Mouse (Mus musculus) Muller cell, postnatal 12 days (primary cell): ENCODE results near the gene Tspan13.

Source experiments
- DNase-seq: peaks from one replicate; pipeline ENCODE4 v3.0.0-alpha.2; 2015; ENCODE audit errors: inconsistent ontology term

The Tspan13 gene

GRCm38 (mm10) chr12:36032419-36032818, 9.9 kb downstream of the Tspan13 start:
- no peak for DNase-seq

GRCm38 (mm10) chr12:36030660-36031363, 11.5 kb downstream of the Tspan13 start:
- no peak for DNase-seq

GRCm38 (mm10) chr12:36029687-36030086, 12.6 kb downstream of the Tspan13 start:
- no peak for DNase-seq

GRCm38 (mm10) chr12:36028968-36029645, 13.2 kb downstream of the Tspan13 start:
- no peak for DNase-seq

GRCm38 (mm10) chr12:36027171-36027570, 15.1 kb downstream of the Tspan13 start:
- DNase-seq: peak; percentile 34

GRCm38 (mm10) chr12:36026126-36026525, 16.2 kb downstream of the Tspan13 start:
- no peak for DNase-seq

GRCm38 (mm10) chr12:36020710-36021109, 21.6 kb downstream of the Tspan13 start:
- DNase-seq: no peak

GRCm38 (mm10) chr12:36020081-36020480, 22.2 kb downstream of the Tspan13 start:
- no peak for DNase-seq

- DNase-seq: no peak
Measured at GRCm38 (mm10) chr12:36019572-36019971, 22.7 kb downstream of the Tspan13 start.

GRCm38 (mm10) chr12:36017791-36018190, 24.5 kb downstream of the Tspan13 start:
- no peak for DNase-seq

- DNase-seq: no peak
Measured at GRCm38 (mm10) chr12:36013216-36013910, 28.9 kb downstream of the Tspan13 start.

- DNase-seq: no peak
Measured at GRCm38 (mm10) chr12:36008364-36009047, 33.8 kb downstream of the Tspan13 start.

GRCm38 (mm10) chr12:36007581-36007980, 34.7 kb downstream of the Tspan13 start:
- no peak for DNase-seq

- DNase-seq: no peak
Measured at GRCm38 (mm10) chr12:36004714-36005113, 37.6 kb downstream of the Tspan13 start.

- DNase-seq: no peak
Measured at GRCm38 (mm10) chr12:35995799-35996198, 46.5 kb downstream of the Tspan13 start.

- DNase-seq: no peak
Measured at GRCm38 (mm10) chr12:35994098-35994497, 48.2 kb downstream of the Tspan13 start.

- DNase-seq: no peak
Measured at GRCm38 (mm10) chr12:35993583-35993982, 48.7 kb downstream of the Tspan13 start.

GRCm38 (mm10) chr12:35992711-35993110, 49.6 kb downstream of the Tspan13 start, which contains the start of gene Agr2:
TSS of gene Agr2 (plus strand) at chr12:35992907.
- DNase-seq: no peak

GRCm38 (mm10) chr12:35984743-35985142, 57.6 kb downstream of the Tspan13 start:
- DNase-seq: no peak

- DNase-seq: no peak
Measured at GRCm38 (mm10) chr12:35983472-35983871, 58.8 kb downstream of the Tspan13 start.

GRCm38 (mm10) chr12:35981732-35982360, 60.5 kb downstream of the Tspan13 start:
- DNase-seq: peak; percentile 11

GRCm38 (mm10) chr12:35979625-35980024, 62.7 kb downstream of the Tspan13 start:
- no peak for DNase-seq
